Comparison of ENCODE assay signal across 10 mouse cellular contexts in genomic region chr9:36833914-36834313, GRCm38 (mm10). TPM values are rescaled to one million over a fixed set of nuclear protein-coding genes. Genes with fewer than 3 reads are reported as not detected.
A peak's percentile ranks its signal among the peaks of the same experiment; 100 is the strongest.
DNase-seq lines count a peak whose midpoint lies in the region; ATAC-seq and TF ChIP-seq lines count a peak whose summit lies in the region.
"Had no signal": no experiment of that assay in that cellular context is flagged by ENCODE, and none has a peak within 500 bp of the region (broad histone marks: within the 10 kb centered on the region; RNA-seq: fewer than 3 reads in every experiment).

No protein-coding gene starts in this region.

- no peak for TF ChIP-seq POLR2A in embryonic fibroblast, embryonic 13.5 days (IDR thresholded peaks at IDR 0.05; ENCODE audit: low read depth, low read length)

- peaks cover 0 to 2% of the 10 kb centered on the region in 2 experiments; a peak in 2 of 4 replicates for H3K4me1 ChIP-seq in heart, embryonic 14.5 days (ENCODE audit: control insufficient read depth in 2 of 2, insufficient read depth in 2 of 2, low read length in 2 of 2)
- H3K4me1 ChIP-seq in embryonic fibroblast, embryonic 13.5 days (ENCODE audit: control insufficient read depth, insufficient read depth, low read length), result no peaks in the 10 kb centered on the region
- H3K4me1 ChIP-seq in limb, embryonic 12.5 days (replicated peaks), result no peaks in the 10 kb centered on the region; the same call in 1 of the 2 replicates

- 57% methylated on average over 3 of the region's 3 CpGs for WGBS in heart, embryonic 14.5 days
- 49% methylated on average over 3 of the region's 3 CpGs for WGBS in limb, embryonic 12.5 days

- no peak overlapping the region for H3K27ac ChIP-seq in heart, embryonic 14.5 days (replicated peaks in 1 of 2; ENCODE audit: control insufficient read depth in 1 of 2, insufficient read depth in 1 of 2, low read depth in 2 of 2, low read length in 2 of 2)
- no peak overlapping the region for H3K27ac ChIP-seq in embryonic fibroblast, embryonic 13.5 days (ENCODE audit: insufficient read depth, low read length)
- H3K27ac ChIP-seq in limb, embryonic 12.5 days, result no peak overlapping the region

- peak overlapping the region in 1 of 2 experiments; percentile 39; a peak in 1 of 4 replicates for H3K4me3 ChIP-seq in heart, embryonic 14.5 days (ENCODE audit: control insufficient read depth in 1 of 2, insufficient read depth in 1 of 2, low read depth in 1 of 2, low read length in 2 of 2)
- peak overlapping the region; percentile 68 for H3K4me3 ChIP-seq in embryonic fibroblast, embryonic 13.5 days (ENCODE audit: insufficient read depth, low read length)
- peak overlapping the region; percentile 49 for H3K4me3 ChIP-seq in limb, embryonic 12.5 days (replicated peaks)

- H3K4me2 ChIP-seq in heart, embryonic 14.5 days (ENCODE audit: low read length), result peak overlapping the region; percentile 69
- H3K4me2 ChIP-seq in limb, embryonic 12.5 days, result peak overlapping the region; percentile 87

- 0 out of 2 replicates have a peak, but pooled peaks cover 7% of the 10 kb centered on the region for H3K27me3 ChIP-seq in heart, embryonic 14.5 days (ENCODE audit: control insufficient read depth, insufficient read depth, low read length)
- H3K27me3 ChIP-seq in limb, embryonic 12.5 days, result peaks cover 30% of the 10 kb centered on the region

- intact Hi-C loops in heart, postnatal 10 days (cut with DNase I), result no loop called here

- H3K9ac ChIP-seq in heart, embryonic 14.5 days (ENCODE audit: low read length), result no peak overlapping the region
- no peak overlapping the region for H3K9ac ChIP-seq in limb, embryonic 12.5 days (replicated peaks)

- no peak for TF ChIP-seq CTCF in embryonic fibroblast, embryonic 13.5 days (IDR thresholded peaks at IDR 0.05; ENCODE audit: borderline replicate concordance, insufficient read depth, low read length)

- no peak for ATAC-seq in heart, embryonic 14.5 days (ENCODE audit: insufficient number of reproducible peaks, insufficient read depth, low FRiP score, low read depth)
- no peak for ATAC-seq in limb, embryonic 12.5 days (ENCODE audit: insufficient number of reproducible peaks, insufficient read depth, low FRiP score, low TSS enrichment, low read depth)
- ATAC-seq in megakaryocyte progenitor cell, adult 5-6 weeks (replicated peaks; ENCODE audit: poor library complexity), result no peak

- H3K9me3 ChIP-seq in heart, embryonic 14.5 days (ENCODE audit: control insufficient read depth, low read length), result no peaks in the 10 kb centered on the region
- no peaks in the 10 kb centered on the region for H3K9me3 ChIP-seq in limb, embryonic 12.5 days

- no peak for DNase-seq in heart, postnatal 10 days
- DNase-seq in cerebellum, adult 11 months, result peak; percentile 44
- no peak for DNase-seq in urinary bladder, postnatal 25 days (ENCODE audit: low spot score)
- no peak for DNase-seq in gastrocnemius, adult 18-20 months (ENCODE audit: low spot score)
- DNase-seq: kidney, postnatal 25 days had no signal

- no peaks in the 10 kb centered on the region for H3K36me3 ChIP-seq in heart, embryonic 14.5 days (ENCODE audit: control insufficient read depth, insufficient read depth, low read length)
- no peaks in the 10 kb centered on the region for H3K36me3 ChIP-seq in limb, embryonic 12.5 days

RNA-seq across cellular contexts. Expression of gene Fez1, which starts 12.2 kb away (rescaled TPM):
- polyA plus RNA-seq in heart, embryonic 14.5 days (2014; fragmentation: Nextera tagmentation; extraction: Ambion mirVana), result 0.90 and 2.0 TPM in 2 replicates
- 1 to 10 TPM; 2.0 to 2.1 TPM for total RNA-seq in heart, postnatal 10 days (2021)
- 32.8 and 69.4 TPM in 2 replicates for polyA plus RNA-seq in embryonic fibroblast, embryonic 13.5 days (2011; ENCODE audit: insufficient read length, low read depth, missing spikeins)
- polyA plus RNA-seq in limb, embryonic 12.5 days (2016; fragmentation: Nextera tagmentation; extraction: Ambion mirVana), result 20.9 and 23.7 TPM in 2 replicates
- total RNA-seq in megakaryocyte progenitor cell, adult 5-6 weeks (2015), result not detected in 2 replicates
- not detected in 2 replicates for total RNA-seq in megakaryocyte progenitor cell, adult 5-6 weeks (2017)
- 1 to 10 TPM; 4.0 to 7.0 TPM for total RNA-seq in gastrocnemius, adult 18-20 months (2021)
- total RNA-seq: CH12.LX had no signal

RNA-seq across cellular contexts. Expression of gene Ei24, which starts 36.7 kb away (rescaled TPM):
- 39.5 and 39.7 TPM in 2 replicates for polyA plus RNA-seq in heart, embryonic 14.5 days (2014; fragmentation: Nextera tagmentation; extraction: Ambion mirVana)
- total RNA-seq in heart, postnatal 10 days (2021), result 100 to 1,000 TPM; 102 to 108 TPM
- 118 and 127 TPM in 2 replicates for polyA plus RNA-seq in embryonic fibroblast, embryonic 13.5 days (2011; ENCODE audit: insufficient read length, low read depth, missing spikeins)
- polyA plus RNA-seq in limb, embryonic 12.5 days (2016; fragmentation: Nextera tagmentation; extraction: Ambion mirVana), result 103 and 106 TPM in 2 replicates
- 43.7 and 49.3 TPM in 2 replicates for total RNA-seq in megakaryocyte progenitor cell, adult 5-6 weeks (2015)
- total RNA-seq in megakaryocyte progenitor cell, adult 5-6 weeks (2017), result 38.9 and 51.4 TPM in 2 replicates
- total RNA-seq in gastrocnemius, adult 18-20 months (2021), result 10 to 100 TPM; 69.4 to 70.7 TPM
